Mouse (Mus musculus) v-Abl transformed pro-B cells (cell line): ENCODE results near the gene Srpr.

Experiments
- in situ Hi-C, 2 experiments: fragments of 400-800 bp; cut with MboI; formaldehyde crosslinking; loops; one replicate each; pipeline ENCODE4 v1.15.1; 2025; ENCODE audit not compliant: unreplicated experiment in 2 of 2

The Srpr gene

DNA sequence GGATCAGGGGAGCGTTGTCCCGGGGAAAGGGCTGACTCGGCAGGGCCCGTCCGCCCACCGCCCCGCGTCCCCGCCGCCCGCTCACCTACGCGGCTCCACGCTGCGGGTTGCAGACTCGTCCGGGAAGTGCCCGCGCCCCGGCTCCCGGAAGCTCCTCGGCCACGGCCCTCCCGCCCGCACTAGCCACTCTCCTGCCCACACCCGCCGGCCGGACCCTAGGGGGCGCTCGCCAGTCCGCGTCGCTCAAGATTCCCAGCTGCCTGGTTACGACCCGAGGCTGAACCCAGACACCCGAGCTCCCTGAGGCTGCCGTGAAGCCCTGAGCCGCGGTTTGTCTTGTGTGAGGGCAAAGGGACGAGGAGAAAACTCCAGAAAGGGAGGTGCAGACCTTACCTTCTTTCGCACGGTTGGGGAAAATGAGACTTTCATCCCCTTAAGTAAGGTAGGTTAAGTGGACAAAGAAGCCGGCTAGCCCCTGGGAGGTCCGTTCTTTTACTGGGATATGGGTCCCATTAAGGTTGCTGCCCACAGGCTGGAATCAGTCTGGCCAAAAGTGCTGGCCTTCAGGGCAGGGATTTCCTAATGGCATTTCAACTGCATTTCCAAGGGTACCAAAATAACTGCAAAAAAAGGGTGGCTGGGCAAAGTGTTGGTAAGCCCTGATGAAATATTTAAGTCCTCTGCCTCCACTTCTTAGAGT is at the start of gene Srpr, which contains the start of gene Tirap:
Gene Srpr, plus strand, starts transcription at position 404 of the 700 bp plus-strand sequence.
Gene Tirap, minus strand, starts transcription at position 520 of the 700 bp plus-strand sequence.
- in situ Hi-C loops, result loop anchor here in 1 of 2 experiments (10.0 kb wide), 1 partner anchor 365 kb away; no protein-coding TSS in a partner anchor

DNA sequence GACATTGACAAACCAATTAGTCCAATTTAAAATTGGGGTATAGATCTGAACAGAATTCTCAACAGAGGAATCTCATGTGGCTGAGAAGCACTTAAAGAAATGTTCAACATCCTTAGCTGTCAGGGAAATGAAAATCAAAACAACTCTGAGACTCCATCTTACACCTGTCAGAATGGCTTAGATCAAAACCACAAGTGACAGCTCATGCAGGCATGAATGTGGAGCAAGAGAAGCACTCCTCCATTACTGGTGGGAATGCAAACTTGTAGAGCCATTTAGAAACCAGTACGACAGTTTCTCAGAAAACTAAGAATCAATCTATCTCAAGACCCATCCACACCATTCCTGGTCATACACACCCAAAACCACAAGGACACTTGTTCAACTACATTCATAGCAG is 47.1 kb upstream of the Srpr start:
- in situ Hi-C loops, result loop anchor here (25.0 kb wide), 2 partner anchors 391 to 641 kb away; no protein-coding TSS in a partner anchor

DNA sequence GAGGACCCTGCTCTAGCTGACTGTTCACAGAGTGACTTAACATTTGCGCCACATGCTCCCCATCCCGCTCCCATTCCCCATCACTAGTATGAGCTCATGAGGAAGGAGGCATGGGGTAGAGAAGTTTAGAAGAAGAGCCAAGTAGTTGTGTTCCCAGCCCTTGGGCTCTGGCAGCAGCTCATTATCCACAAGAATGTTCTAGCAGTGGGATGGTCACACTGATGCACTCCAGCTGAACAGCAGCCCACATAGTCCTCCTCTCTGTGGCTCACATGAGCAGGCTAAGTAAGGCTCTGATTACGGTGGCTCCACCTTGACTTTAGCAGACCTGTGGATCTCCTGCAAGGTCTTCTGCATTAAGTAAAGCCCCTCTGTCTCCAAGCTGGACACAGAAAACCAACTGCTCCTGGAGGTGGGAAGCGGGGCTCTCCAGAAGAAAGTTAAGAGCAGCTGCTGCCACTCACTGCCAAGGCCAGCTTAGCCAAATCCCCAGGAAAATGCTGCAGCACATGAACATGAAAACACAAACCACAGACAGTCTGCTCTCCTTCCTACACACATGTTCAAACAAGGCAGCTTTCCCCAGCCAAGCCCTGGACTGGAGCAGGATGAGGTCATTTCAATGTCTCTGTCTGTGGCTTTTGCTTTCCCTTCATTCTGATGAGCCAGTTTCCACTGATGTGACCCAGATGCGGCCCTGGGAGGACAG is 43.8 kb upstream of the Srpr start:
- in situ Hi-C loops, result loop anchor here (25.0 kb wide), 2 partner anchors 394 to 644 kb away; no protein-coding TSS in a partner anchor

DNA sequence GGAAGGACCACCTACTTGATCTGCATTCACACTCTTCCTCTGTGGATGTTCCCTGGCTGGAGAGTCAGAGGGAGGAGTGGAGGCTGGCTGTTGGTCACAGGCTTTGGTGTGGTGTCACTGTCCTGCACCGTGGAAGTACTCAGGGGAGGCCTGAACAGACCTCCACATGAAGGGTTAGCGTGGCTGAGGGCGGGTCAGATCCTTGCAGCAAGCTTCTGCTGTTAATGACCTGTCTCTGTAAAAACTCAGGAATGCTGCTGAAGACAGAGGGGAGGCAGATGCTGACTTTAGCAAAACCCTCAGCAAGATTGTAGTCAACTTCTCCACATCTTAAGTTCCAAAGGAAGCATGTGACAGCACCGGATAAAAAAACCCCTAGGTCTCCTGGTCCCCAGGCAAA is 43.1 kb upstream of the Srpr start:
- in situ Hi-C loops, result loop anchor here (25.0 kb wide), 2 partner anchors 395 to 645 kb away; no protein-coding TSS in a partner anchor

DNA sequence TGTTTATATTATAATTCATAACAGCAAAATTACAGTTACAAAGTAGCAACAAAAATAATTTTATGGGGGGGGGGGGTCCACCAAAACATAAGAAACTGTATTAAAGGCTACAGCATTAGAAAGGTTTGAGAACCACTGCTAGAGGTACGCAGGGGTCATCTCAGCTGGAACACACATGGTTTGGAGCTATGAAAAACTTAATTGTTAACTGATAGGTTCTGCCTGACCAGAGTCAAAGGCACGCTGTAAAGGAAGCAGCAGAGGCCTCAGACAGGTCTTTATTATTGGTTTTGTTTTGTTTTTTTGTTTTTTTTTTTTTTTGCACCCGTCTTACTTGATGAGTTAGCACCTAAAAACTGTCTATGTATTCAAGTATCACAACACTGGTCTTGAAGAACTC is 41.5 kb upstream of the Srpr start:
- in situ Hi-C loops, result loop anchor here (25.0 kb wide), 2 partner anchors 396 to 646 kb away; no protein-coding TSS in a partner anchor

DNA sequence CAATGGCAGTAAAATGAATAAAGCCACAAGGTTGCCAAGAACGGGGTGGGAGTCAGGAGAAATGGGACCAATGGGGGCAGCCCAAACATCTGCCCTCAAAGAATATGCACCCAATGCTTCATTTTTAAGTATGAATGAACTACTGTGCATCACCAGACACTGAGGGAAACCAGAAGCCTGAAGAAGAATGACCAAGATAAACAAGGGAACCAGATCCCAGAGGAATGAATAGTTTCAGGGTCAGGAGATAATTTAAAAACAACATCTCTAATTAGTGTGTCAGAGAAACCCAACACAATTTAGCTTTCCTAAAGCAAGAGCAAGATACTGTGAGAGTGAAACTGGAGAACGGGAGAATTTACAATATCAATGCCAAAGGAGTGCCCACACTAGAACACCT is 39.3 kb upstream of the Srpr start:
- in situ Hi-C loops, result loop anchor here (5.0 to 25.0 kb wide), 6 partner anchors 178 to 1896 kb away; no protein-coding TSS in a partner anchor

DNA sequence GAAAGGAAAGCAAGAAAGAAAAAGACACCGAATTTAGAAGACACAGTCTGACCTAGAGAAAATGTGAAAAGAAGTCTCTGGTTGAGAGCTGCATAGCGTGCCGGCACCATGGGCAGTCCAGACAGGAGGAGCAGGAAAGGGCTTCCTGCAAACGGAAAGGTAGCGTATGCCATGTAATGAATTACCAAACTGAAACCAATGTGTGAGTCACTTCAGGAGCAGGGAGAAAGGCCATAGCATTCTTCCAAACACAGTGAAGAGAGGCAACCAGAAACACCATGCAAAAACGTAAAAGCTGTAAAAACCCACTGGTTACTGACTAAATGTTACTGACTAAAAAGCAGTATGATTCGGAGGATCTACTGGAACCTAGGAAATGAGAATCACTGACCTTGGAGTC is 38.3 kb upstream of the Srpr start:
- in situ Hi-C loops, result loop anchor here (5.0 to 25.0 kb wide), 6 partner anchors 179 to 1897 kb away; no protein-coding TSS in a partner anchor

DNA sequence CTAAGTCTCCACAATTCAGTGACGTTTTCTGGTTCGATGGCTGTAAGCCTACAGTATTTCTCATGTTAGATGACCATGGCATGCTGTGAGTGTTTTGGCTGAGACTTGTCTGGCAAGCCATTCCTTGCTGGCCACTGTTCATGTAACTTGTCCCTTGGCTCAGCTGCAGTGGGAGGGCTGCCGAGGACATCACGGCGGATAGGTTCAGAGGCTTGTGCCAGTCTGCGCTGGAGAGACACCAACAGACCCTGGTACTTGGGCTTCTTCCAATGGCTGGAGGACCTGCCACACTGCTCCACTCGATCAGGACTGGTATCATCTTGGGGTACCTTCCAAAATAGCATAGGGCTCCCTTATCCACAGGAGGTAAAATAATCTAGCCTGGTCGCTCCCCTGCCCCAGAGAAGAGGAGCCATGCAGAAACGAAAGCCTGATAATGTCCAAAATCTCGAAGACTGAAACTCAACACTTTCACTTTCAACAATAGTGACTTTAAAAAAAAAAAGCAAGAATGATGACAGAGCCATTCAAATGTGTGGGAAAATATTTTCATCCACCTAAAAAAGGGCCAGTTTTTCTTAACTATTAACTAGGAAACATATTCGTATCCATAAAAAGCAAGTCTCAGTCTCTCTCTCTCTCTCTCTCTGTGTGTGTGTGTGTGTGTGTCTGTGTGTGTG is 36.8 kb upstream of the Srpr start:
- in situ Hi-C loops, result loop anchor here (5.0 to 25.0 kb wide), 6 partner anchors 181 to 1898 kb away; no protein-coding TSS in a partner anchor

DNA sequence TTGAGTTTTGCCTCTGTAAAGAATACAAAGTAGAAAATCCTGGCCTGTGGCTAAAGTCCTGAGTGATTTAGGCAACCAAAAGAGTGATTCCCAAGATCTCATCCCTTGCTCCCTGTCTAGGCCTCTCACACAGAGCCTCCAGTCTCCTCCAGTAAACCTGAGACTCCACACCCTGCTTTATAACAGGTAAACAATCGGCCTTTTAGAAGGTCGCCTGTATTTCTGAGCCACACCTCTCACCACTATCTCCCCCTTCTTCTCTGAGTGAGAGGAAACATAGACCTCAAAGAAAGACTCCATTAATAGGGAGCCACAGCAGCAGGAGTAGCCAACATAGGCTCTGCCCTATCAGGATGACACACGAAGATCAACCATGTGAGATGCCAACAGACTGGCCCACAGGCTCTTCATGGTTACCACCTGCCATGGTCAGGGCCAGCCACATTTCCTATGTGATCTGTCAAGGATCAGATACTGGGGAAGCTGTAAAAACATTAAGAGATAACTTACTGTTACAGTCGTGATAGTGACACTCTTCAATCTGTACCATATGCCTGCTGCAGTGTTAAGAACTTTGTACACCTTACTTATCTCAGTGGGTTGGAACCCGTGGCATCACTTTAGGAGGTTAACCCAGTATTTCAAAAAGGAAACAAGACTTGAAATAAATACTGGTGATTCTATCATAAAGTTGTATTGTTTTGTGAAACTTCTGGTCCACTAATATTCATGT is 35.7 kb upstream of the Srpr start:
- in situ Hi-C loops, result loop anchor here (5.0 to 25.0 kb wide), 6 partner anchors 182 to 1900 kb away; no protein-coding TSS in a partner anchor

DNA sequence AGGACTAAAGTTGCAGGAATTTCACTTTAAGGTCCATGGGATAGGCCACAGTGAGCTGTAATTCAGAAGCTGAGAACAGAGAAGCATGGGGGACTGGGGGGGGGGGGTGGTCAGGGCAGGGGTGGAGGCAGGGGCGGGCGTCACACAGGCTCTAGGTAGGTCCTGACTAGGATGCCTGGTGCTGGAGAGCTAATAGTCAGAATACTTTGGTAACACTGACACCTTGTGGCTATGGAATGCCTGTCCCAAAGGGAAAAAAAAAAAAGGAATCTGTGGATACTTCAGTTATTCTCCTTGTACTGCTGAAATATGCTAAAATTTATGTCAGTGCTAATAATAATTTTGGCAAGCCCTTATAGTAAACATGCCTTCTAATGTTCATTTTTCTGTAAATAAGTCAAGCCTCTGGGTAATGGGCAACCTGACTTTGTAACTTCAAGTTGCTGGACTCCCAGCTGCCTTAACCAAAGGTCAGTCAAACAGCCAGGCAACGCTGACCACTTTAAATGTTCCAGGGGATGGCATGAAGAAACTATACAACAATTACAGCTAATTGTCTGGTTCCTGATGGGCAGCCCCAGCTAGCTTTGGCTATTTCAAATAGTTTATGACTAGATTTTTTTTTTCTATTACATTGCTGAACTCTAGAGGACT is 33.7 kb upstream of the Srpr start:
- in situ Hi-C loops, result loop anchor here (5.0 to 25.0 kb wide), 6 partner anchors 301 to 1904 kb away; no protein-coding TSS in a partner anchor

DNA sequence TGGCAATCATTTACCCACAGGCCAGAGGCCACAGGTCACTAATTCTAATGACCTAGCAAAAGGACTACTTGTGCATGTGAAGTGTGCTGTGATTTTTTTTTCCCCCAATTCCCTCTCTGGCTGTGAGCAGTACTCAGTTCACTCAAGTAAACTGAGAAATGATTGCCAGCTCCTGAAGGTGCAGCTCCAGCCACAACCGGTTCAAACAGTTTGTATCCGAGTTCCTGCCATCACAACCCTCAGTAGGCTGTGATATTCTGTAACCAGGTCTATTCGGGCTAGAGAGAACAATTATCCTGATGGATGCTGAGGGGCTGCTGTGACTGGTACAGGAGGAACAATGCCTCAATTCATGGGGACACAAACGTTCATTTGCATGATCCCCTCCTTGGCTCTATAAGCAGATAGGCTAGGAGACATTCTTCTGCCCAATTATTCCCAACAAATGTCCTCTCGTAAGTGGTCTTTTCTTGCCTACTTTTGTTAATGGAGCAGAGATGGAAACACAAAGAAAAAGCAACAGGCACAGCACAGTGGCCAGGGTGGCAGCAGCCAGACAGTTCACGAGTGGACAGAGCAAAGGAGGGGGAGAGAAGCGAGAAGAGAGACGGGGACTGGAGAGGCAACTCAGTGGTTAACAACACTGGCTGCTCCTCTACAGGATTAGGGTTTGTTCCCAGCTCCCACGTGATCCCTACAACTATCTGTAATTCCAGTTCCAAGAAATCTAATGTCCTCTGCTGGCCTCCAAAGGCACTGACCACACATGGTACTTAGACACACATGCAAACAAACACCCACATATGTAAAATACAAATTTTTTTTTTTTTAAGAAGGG is 33.0 kb upstream of the Srpr start:
- in situ Hi-C loops, result loop anchor here (5.0 to 25.0 kb wide), 6 partner anchors 302 to 1905 kb away; no protein-coding TSS in a partner anchor

DNA sequence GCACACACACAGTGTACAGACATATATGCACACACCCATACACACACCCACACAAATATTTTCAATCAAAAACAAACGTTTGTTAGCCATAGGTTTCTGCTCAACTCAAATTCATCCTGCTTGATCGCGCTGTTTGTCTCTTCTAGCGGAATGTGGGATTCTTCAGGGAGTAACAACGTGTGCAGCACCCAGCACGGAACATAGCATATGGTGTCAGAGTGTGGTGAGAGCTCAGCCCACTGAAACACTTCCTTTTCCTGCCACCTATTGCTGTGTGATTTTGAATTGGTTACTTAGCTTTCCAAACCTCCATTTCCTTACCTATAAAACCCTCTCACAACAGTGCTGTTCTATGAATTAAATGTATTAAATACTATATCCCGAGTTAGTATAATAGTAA is 29.9 kb upstream of the Srpr start:
- in situ Hi-C loops, result loop anchor here (10.0 to 25.0 kb wide), 3 partner anchors 55 to 658 kb away; partner anchors contain the start of gene St3gal4 (in 1 of the 2)

DNA sequence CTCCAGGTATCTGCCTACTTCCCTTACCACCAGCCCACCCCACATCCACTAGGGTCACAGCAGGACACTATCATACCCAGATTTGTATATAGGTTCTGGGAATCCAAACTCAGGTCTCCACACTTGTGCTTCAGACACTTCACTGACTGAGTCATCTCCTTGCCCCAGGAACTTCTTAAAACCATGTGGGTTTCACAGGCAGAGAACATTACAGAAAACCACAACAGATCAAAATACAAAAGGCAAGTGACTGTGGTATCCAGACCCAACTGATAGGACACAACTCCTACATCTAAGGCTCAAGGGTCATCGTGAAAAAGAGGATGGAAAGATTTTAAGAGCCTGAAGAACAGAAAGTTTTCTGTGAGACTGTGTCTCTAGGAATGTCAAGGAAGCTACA is 26.6 kb upstream of the Srpr start:
- in situ Hi-C loops, result loop anchor here (10.0 to 25.0 kb wide), 3 partner anchors 59 to 661 kb away; partner anchors contain the start of gene St3gal4 (in 1 of the 2)

DNA sequence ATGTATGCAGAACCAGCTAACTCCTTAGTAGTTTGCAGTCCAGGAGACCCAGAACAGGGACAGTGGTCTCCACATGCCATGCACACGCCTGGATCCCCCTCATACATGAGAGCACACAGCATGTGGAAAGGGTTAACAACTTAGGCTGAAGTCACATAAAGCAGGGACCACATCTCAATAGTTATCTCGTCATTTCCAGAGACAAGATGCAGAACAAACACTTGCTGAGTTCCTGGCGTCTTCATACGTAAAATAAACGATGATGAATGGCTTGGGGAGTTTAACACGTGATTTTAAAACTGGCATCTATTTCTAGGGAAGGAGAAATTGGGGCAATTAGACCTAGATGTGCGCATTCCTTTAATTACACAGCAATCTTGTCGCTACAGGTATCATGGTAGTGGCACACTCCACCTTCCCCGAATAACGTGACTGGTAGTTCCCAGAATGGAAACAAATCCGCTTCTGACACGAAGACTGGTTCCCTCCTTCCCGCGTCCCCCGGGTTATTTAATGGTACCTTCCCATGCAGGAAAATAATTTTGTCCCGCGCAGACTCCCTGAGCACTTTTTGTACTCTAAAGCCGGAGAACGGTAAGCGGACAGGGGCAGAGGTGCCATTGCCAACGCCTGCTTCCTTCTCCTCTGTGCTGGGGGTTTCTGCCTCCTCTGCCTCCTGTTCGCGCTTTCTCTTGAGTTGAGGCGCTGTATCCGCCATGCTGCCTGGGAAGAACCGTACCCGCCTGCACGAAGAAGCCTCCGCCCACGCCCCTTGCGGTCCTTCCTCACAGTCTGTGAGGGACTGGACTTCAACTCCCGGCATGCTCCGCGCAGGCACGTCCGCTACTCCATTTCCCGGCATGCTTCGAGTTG is 24.5 kb upstream of the Srpr start, which contains the start of gene Dcps:
Gene Dcps, minus strand, starts transcription at position 811 of the 873 bp plus-strand sequence.
- in situ Hi-C loops, result loop anchor here in 1 of 2 experiments (5.0 to 10.0 kb wide), 2 partner anchors 37 to 61 kb away; partner anchors contain the start of genes Foxred1 and St3gal4

DNA sequence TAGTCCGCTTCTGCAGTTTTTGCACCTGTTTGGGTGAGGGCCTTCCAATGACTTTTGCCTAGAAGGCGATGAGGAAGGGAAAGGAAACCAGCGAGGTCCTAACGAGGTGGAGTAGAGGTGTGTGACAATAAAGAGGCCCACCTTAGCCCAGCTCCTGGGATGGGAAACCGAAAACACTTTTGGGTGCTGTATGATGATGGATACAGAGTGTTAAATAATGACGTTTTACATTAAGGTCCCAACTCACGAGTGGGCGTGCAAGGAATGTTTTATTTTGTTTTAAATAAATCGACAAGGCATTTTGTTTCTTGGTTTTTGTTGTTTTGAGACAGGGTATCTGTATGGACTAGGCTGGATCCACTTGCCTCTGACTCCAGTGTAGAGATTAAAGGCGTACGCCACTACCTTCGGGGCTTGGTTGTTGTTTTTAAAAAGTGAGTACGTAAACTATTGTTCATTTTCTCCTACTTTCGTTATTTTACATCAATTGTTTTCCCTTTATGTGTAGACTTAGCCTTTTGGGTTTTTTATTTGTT is 23.8 kb upstream of the Srpr start:
- in situ Hi-C loops, result loop anchor here in 1 of 2 experiments (5.0 to 10.0 kb wide), 2 partner anchors 36 to 61 kb away; partner anchors contain the start of genes Foxred1 and St3gal4

DNA sequence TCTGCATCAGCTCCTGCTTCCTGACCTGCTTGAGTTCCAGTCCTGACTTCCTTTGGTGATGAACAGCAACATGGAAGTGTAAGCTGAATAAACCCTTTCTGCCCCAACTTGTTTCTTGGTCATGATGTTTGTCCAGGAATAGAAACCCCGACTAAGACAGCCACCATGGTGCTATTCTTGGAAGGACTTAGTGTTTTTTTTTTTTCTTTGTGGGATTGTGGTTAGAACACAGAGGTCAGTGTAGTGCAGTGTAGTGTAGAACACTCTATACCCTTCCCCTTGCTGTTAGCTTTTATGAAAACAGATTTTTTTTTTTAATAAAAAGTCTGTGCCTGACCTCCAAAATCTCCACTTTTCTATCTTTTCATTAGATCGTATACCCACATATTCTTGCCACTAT is 17.1 kb upstream of the Srpr start:
- in situ Hi-C loops, result loop anchor here in 1 of 2 experiments (10.0 kb wide), 1 partner anchor 382 kb away; no protein-coding TSS in a partner anchor
